Mouse (Mus musculus): Measurements from ENCODE around the gene Rem1. TPM values are rescaled to one million over a fixed set of nuclear protein-coding genes. Genes with fewer than 3 reads are reported as not detected.
"Not testable (repeated sequence)": the region's sequence is repeated elsewhere in the genome, so short reads cannot be mapped to it uniquely, and the experiment has no call there.

The Rem1 gene
- total RNA-seq, 2 experiments from 2014 or later: 1.6 to 3.3 TPM

DNA sequence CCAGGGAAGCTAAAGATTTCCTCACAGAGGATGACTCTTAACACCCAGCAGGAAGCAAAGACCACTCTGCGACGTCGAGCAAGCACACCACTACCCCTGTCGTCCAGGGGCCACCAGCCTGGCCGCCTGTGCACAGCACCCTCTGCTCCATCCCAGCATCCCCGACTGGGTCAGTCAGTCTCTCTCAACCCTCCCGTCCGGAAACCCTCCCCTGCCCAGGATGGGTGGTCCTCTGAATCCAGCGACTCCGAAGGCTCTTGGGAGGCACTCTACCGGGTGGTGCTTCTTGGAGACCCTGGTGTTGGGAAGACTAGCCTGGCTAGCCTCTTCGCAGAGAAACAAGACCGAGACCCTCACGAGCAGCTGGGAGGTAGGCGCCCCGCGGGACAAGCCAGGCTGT lies 1.3 kb downstream of the Rem1 start:
- DNase-seq (ENCODE audit: low spot score): no peak

- DNase-seq (ENCODE audit: low spot score): no peak
Measured at GRCm38 (mm10) chr2:152629239-152629638, 2.5 kb downstream of the Rem1 start.

GRCm38 (mm10) chr2:152629904-152630303 lies 3.2 kb downstream of the Rem1 start:
- DNase-seq (ENCODE audit: low spot score): no peak

- DNase-seq (ENCODE audit: low spot score): no peak
Measured at GRCm38 (mm10) chr2:152633334-152633733, 6.6 kb downstream of the Rem1 start.

- no peak for DNase-seq (ENCODE audit: low spot score)
Measured at GRCm38 (mm10) chr2:152634311-152634710, 7.6 kb downstream of the Rem1 start.

- DNase-seq (ENCODE audit: low spot score): peak; percentile 72
Measured at GRCm38 (mm10) chr2:152636246-152637005, 9.7 kb downstream of the Rem1 start.

DNA sequence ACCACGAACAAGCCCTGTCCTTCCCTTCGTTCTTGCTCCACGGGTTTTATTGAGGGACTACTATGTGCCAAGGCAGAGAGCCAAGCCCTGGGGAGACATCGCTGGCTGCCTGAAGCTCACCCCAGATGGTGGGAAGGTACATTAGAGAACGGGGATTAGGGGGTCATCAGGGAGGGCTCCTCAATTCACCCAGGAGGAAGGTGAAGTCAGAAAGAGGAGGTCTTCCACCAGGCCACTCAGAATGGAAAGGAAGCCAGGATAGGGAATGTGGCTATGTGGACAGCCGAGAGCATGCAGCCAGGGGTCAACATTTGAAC lies 10.2 kb downstream of the Rem1 start:
- no peak for DNase-seq (ENCODE audit: low spot score)

DNA sequence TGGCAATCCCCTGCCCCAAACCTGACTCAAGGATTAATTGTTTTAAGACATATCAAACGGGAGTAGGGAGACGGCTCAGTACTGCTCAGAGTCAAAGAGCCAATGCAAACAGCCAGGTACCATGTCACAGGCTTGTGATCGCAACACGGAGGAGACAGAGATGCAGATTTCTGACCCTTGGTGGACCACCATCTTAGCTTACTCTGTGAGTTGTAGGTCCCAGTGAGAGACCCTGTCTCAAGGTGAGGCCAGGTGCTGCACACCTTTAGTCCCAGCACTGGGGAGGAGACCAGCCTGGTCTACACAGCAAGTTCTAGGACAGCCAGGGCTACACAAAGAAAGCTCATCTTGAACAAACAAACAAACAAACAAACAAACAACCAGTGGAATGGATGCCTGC lies 10.6 kb downstream of the Rem1 start:
- no peak for DNase-seq (ENCODE audit: low spot score)

- no peak for DNase-seq (ENCODE audit: low spot score)
Measured at GRCm38 (mm10) chr2:152638865-152639264, 12.1 kb downstream of the Rem1 start.

DNA sequence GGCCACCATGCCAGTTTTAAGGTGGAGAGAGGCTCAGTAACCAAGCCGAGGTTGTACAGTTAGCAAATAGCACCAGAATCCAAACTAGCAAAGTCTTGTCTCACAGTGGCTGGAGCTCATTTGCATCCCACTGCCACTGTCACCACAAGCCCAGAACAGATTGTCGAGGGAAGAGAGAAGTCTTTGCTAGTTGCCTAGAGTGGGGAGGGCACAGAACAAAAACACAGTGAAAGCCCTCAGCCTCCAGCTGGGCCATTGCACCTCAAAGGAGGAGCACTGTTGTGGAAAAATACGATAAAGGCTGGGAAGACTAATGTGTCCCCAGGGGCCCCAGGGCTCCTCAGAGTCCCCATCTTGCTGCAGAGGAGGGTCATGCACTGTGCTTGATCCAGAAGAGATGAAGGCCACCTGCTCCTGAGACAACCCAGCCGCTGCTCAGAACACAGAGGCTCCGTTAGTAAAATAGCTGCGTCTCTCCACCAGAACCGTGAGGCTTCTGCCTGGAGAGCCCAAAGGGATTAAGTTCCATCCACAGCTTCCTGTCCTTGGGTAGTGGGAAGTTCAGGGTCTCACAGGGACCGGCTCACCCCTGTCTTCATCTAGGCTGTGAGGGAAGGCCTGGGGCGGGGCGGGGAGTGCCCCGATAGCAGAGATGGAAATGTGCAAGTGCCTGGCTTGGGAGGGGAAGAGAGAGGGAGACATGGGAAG lies 12.8 kb downstream of the Rem1 start:
- no peak for DNase-seq (ENCODE audit: low spot score)

DNA sequence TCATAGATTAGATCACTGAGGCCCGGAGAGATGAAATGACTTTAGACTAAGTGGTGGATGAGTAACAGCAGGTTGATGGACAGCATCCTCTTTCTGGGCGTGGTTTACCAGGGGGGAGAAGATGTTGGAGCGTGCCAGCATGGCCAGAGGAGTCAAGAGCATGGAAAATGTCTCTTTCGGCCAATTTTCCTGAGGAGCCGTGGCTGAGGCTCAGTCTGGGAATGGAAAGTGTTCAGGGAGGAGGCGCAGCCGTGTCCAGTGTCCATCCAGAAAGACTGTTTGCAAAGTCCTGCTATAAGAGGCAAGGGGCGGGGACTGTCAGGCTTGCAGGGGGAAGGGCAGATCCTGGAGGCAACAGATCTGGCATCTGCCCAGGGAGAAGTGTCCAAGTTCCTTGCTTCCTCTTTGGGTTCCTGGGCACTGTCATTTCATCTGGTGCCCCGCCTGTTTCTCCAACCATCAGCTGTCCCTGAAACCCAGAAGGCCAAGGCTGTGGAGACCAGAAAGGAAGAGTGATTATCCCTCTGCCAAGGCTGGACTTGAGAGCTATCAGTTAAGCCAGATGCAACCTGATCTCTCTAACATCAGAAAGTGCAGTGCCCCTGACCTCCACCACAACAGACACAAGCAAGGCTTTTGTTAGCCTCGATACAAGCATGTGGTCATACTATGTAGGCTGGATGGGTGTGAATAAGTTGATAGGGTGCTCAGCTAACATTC lies 26.3 kb downstream of the Rem1 start:
- peak; percentile 69 for DNase-seq (ENCODE audit: low spot score)

DNA sequence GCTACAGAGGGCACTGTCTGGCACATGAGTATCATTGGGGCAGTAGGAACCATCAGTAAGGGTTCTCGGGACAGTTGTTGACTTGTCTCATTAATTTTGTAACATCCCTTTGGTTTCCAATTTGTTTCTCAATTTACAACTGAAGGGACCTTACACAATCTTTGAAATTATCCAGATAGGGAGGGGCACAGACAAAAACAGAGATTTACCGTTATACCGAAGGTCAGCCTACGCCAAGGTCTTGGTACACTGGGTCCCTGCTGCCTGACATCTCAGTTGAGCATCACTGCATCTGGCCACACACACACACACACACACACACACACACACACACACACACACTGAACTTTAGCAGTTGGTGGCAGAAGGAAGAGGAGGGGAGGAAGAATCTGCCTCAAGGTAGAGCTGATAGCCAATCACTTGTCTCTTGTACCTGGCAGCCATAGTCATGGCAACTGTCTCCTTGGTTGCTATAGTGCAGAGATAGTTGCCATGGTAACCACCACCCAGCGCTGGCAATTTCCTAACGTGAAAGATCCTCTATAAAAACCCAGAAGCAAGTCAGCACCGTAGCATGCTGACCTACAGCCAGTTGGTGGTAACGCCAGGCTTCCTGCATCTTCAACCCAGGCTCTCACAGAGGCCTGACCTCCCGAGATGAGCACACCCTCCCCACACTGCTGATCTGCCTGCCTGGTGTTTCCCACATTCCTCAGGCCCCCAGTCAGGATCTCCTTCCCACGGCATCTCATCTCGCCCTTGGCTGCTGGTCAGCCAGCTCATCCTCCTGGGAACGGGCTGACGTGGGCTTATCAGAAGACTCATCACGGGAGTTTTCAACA lies 27.3 kb downstream of the Rem1 start:
- peak; percentile 43 for DNase-seq (ENCODE audit: low spot score)

GRCm38 (mm10) chr2:152657398-152657797 lies 30.6 kb downstream of the Rem1 start:
- DNase-seq (ENCODE audit: low spot score): peak; percentile 31

- no peak for DNase-seq (ENCODE audit: low spot score)
Measured at GRCm38 (mm10) chr2:152661163-152661562, 34.4 kb downstream of the Rem1 start.

GRCm38 (mm10) chr2:152666191-152666590 lies 39.4 kb downstream of the Rem1 start:
- DNase-seq (ENCODE audit: low spot score): not testable (repeated sequence)

GRCm38 (mm10) chr2:152669256-152669638 lies 42.5 kb downstream of the Rem1 start, which contains the start of gene H13:
TSS of gene H13 (plus strand) at chr2:152669461.
- DNase-seq (ENCODE audit: low spot score): peak; percentile 90

- DNase-seq (ENCODE audit: low spot score): no peak
Measured at GRCm38 (mm10) chr2:152669639-152670484, 43.1 kb downstream of the Rem1 start.

- no peak for DNase-seq (ENCODE audit: low spot score)
Measured at GRCm38 (mm10) chr2:152670983-152671641, 44.4 kb downstream of the Rem1 start.

GRCm38 (mm10) chr2:152671642-152671999 lies 44.9 kb downstream of the Rem1 start:
- DNase-seq (ENCODE audit: low spot score): no peak

DNA sequence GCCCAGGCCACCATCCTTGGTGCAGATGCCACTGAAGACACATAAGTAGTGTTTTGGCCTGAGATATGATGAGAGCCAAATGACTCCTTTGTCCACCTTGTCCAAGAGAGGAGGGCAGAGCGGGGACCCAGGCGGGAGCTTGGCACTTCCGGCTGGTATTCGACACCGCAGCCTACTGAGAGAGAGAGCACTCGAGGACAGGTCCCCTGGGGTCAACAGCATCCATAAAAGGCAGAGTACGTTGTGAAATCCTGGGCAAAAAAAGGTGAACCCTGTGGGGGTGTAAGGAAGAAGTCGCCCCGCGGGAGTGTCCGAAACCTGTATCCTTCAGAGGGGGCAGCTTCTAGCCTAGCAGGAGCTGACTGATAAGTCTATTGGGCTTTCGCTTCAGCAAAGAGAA lies 45.4 kb downstream of the Rem1 start:
- DNase-seq (ENCODE audit: low spot score): peak; percentile 34
